ENCODE assay signal across 8 mouse cellular contexts in the genomic region with DNA sequence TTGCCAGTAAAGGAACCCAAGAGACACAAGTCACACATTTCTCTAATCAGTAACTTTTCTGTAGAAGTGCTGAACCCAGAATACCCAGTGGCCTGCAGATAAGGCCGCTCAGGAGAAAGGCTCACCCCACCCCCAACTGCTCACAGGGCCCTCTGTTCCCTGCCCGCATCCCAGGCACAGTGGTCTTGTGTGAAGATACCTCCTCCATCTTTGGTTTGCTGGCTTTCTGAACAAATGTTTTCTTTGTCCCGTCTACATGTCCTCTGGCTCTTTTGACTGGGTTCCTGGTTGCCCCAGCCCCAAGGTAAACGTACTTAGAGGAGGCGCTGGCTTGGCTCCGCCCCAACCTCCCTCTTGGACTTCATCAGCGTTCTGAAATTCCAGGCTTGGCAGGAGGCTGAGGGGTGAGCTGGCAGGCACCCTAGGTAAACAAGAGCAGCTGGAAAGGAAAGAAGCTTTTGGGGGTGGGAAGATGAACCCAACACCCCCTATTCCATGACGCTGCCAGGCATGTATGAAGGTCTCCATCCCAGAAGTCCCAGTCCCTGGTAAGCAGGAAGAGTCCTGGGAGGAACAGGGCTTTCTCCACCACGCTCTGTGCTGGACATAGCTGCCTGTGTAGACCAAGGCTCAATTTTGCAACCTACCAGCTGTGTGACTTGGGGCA. TPM values are rescaled to one million over a fixed set of nuclear protein-coding genes. Genes with fewer than 3 reads are reported as not detected.
DNase-seq lines count a peak whose midpoint lies in the region; ATAC-seq and TF ChIP-seq lines count a peak whose summit lies in the region.

No protein-coding gene starts in this region.

- H3K4me1 ChIP-seq in intestine, postnatal 0 days (replicated peaks; ENCODE audit: control insufficient read depth, insufficient read depth, low read length) = peaks cover 15% of the 10 kb centered on the region; the same call in 1 of the 2 replicates
- H3K4me1 ChIP-seq in lung, adult 2 months (ENCODE audit: control insufficient read depth, insufficient read depth, low read length) = peaks cover 13% of the 10 kb centered on the region
- peaks cover 6% of the 10 kb centered on the region; the same call in 1 of the 2 replicates for H3K4me1 ChIP-seq in hindbrain, embryonic 13.5 days (replicated peaks)

- no peak overlapping the region for H3K4me3 ChIP-seq in intestine, postnatal 0 days (ENCODE audit: low read depth, low read length)
- no peak overlapping the region for H3K4me3 ChIP-seq in lung, adult 2 months (replicated peaks; ENCODE audit: extremely low read depth, low read depth, low read length)
- no peak overlapping the region for H3K4me3 ChIP-seq in hindbrain, embryonic 13.5 days

- H3K4me2 ChIP-seq in intestine, postnatal 0 days (replicated peaks; ENCODE audit: low read depth) = peak overlapping the region; percentile 42
- no peak overlapping the region for H3K4me2 ChIP-seq in hindbrain, embryonic 13.5 days

- DNase-seq in layer of hippocampus, postnatal 10 days (ENCODE audit: low spot score in 2 of 2) = peak; percentile 41
- no peak for DNase-seq in layer of hippocampus, adult 11-12 months (ENCODE audit: low spot score)
- DNase-seq in fat pad, adult 2 months (ENCODE audit: extremely low read depth, low read depth, low spot score) = peak; percentile 86
- peak; percentile 82 for DNase-seq in lung, adult 2 months
- DNase-seq in urinary bladder, postnatal 25 days (ENCODE audit: low spot score) = peak; percentile 65
- no peak for DNase-seq in layer of hippocampus, postnatal 36 days

- no peak for TF ChIP-seq POLR2A in lung, adult 2 months (IDR thresholded peaks at IDR 0.05; ENCODE audit: borderline replicate concordance, extremely low read depth, low read depth, low read length)

- H3K36me3 ChIP-seq in intestine, postnatal 0 days (ENCODE audit: control insufficient read depth, insufficient read depth) = peaks cover 20% of the 10 kb centered on the region
- H3K36me3 ChIP-seq in hindbrain, embryonic 13.5 days = no peaks in the 10 kb centered on the region

- H3K27ac ChIP-seq in intestine, postnatal 0 days (ENCODE audit: low read depth, low read length) = peak overlapping the region; percentile 68; the same call in 1 of the 2 replicates
- H3K27ac ChIP-seq in hindbrain, embryonic 13.5 days = no peak overlapping the region

- H3K9me3 ChIP-seq in intestine, postnatal 0 days (ENCODE audit: control insufficient read depth) = no peaks in the 10 kb centered on the region
- no peaks in the 10 kb centered on the region for H3K9me3 ChIP-seq in hindbrain, embryonic 13.5 days

- no peak for TF ChIP-seq CTCF in intestine, postnatal 0 days (IDR thresholded peaks at IDR 0.05; ENCODE audit: low read depth)
- TF ChIP-seq CTCF in lung, adult 2 months (IDR thresholded peaks at IDR 0.05; ENCODE audit: insufficient read depth, low read length) = no peak

- WGBS in intestine, postnatal 0 days = 13% methylated on average over 9 of the region's 9 CpGs
- WGBS in lung, adult 2 months = 29% methylated on average over 9 of the region's 9 CpGs
- 39% methylated on average over 9 of the region's 9 CpGs for WGBS in hindbrain, embryonic 13.5 days

- H3K27me3 ChIP-seq in intestine, postnatal 0 days (replicated peaks; ENCODE audit: control insufficient read depth, insufficient read depth, low read length) = no peaks in the 10 kb centered on the region
- no peaks in the 10 kb centered on the region for H3K27me3 ChIP-seq in hindbrain, embryonic 13.5 days

- H3K9ac ChIP-seq in intestine, postnatal 0 days (ENCODE audit: low read depth, low read length) = no peak overlapping the region
- no peak overlapping the region for H3K9ac ChIP-seq in hindbrain, embryonic 13.5 days

- ATAC-seq in intestine, postnatal 0 days = peak; percentile 85
- no peak for ATAC-seq in hindbrain, embryonic 13.5 days (ENCODE audit: low FRiP score)

RNA-seq across cellular contexts. Expression of gene Tgm2, which starts 32.5 kb away (rescaled TPM):
- total RNA-seq in layer of hippocampus, postnatal 10 days (2021) = 1 to 10 TPM; 5.7 to 6.8 TPM
- 40.0 and 40.4 TPM in 2 replicates for polyA plus RNA-seq in intestine, postnatal 0 days (2015; fragmentation: Nextera tagmentation; extraction: Ambion mirVana)
- polyA plus RNA-seq in lung, adult 2 months (2012; rRNA removed) = 285 and 297 TPM in 2 replicates
- 10 to 100 TPM in 1 of 2 experiments, 1 to 10 TPM in 1; 7.9 to 12.7 TPM for total RNA-seq in layer of hippocampus, postnatal 36 days (2021)
- polyA plus RNA-seq in hindbrain, embryonic 13.5 days (2015; fragmentation: Nextera tagmentation; extraction: Ambion mirVana) = 10.1 TPM in 2 replicates

Comparison
In these comparisons a context has a peak if more than half of its experiments do, and no peak if none do; other contexts are left out.
1. DNase-seq: peak in layer of hippocampus, postnatal 10 days (2 of 2), fat pad, adult 2 months (single experiment), lung, adult 2 months (single experiment) and urinary bladder, postnatal 25 days (single experiment); none in layer of hippocampus, adult 11-12 months (single experiment) and layer of hippocampus, postnatal 36 days (0 of 2).